Mouse (Mus musculus) embryonic facial prominence, embryonic 13.5 days (tissue): ENCODE results near the gene Kcnj11. TPM values are rescaled to one million over a fixed set of nuclear protein-coding genes. Genes with fewer than 3 reads are reported as not detected.

ENCODE experiments used
- ATAC-seq: fragments of 200-750 bp; cut with Nextera tagmentation; 2 replicates; pipeline ENCODE4 v1.8.0; 2017; ENCODE audit warnings: low read depth; ENCODE audit not compliant: insufficient number of reproducible peaks, insufficient read depth, low FRiP score, low TSS enrichment
- H3K27ac ChIP-seq: fragments of 300-500 bp; sonication (generic); 2 replicates; pipeline ENCODE4 v1.5.1; 2015; ENCODE audit warnings: moderate library complexity, mild to moderate bottlenecking, inconsistent platforms
- H3K27me3 ChIP-seq: fragments of 300-500 bp; sonication (generic); 2 replicates; pipeline ENCODE4 v1.6.1; 2015; ENCODE audit warnings: mild to moderate bottlenecking, inconsistent platforms
- H3K36me3 ChIP-seq: fragments of 300-500 bp; sonication (generic); 2 replicates; pipeline ENCODE4 v1.6.1; 2015; ENCODE audit warnings: mild to moderate bottlenecking, inconsistent platforms
- H3K4me1 ChIP-seq: fragments of 300-500 bp; sonication (generic); 2 replicates; pipeline ENCODE4 v1.6.1; 2015; ENCODE audit warnings: inconsistent platforms
- H3K4me2 ChIP-seq: fragments of 300-500 bp; sonication (generic); 2 replicates; pipeline ENCODE4 v1.6.1; 2015; ENCODE audit warnings: moderate library complexity, mild to moderate bottlenecking, inconsistent platforms
- H3K4me3 ChIP-seq: fragments of 300-500 bp; sonication (generic); 2 replicates; pipeline ENCODE4 v1.5.1; 2015; ENCODE audit warnings: mild to moderate bottlenecking, inconsistent platforms
- H3K9ac ChIP-seq: fragments of 300-500 bp; sonication (generic); 2 replicates; pipeline ENCODE4 v1.6.1; 2015; ENCODE audit warnings: mild to moderate bottlenecking, inconsistent platforms
- H3K9me3 ChIP-seq: fragments of 300-500 bp; sonication (generic); 2 replicates; pipeline ENCODE4 v1.6.1; 2016; ENCODE audit warnings: inconsistent platforms
- WGBS: fragments of 180-500 bp; shearing (Covaris S2); methylation state at CpG from one replicate; pipeline ENCODE4 v1.1.7; 2015; ENCODE audit warnings: mixed read lengths; 5-methylcytosine and 5-hydroxymethylcytosine counted together
- polyA plus RNA-seq: library from polyadenylated mRNA; unstranded; fragments of >200 nt; fragmentation: Nextera tagmentation; extraction: Ambion mirVana; gene quantifications from 2 replicates; pipeline ENCODE4 v1.2.1, GENCODE M21; 2015

Kcnj11 gene
- polyA plus RNA-seq, 1 experiment from 2014 or later, result 0.27 TPM

DNA sequence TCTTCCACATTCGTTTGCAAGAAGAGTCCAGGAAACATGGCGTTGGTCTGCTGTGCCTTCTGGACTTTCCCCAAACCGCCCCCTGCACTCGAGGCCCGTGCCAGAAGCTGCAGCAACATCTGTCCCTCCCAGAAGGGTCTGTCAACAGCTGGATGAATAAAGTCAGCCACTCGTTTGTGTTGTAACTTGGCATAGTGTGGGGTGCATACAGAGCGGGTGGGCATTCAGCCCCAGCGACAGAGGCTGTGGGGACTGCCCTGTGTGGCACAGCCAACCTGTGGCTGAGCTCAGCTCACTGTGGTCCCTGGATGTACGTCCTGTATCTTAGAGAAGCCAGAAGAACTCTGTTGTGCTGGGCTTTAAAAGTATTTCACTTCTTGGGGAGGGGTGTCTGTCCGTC is 16.5 kb downstream of the Kcnj11 start:
- 89% methylated on average over 10 of the region's 10 CpGs for WGBS
- ATAC-seq, result no peak
- peaks cover 59% of the 10 kb centered on the region for H3K36me3 ChIP-seq

DNA sequence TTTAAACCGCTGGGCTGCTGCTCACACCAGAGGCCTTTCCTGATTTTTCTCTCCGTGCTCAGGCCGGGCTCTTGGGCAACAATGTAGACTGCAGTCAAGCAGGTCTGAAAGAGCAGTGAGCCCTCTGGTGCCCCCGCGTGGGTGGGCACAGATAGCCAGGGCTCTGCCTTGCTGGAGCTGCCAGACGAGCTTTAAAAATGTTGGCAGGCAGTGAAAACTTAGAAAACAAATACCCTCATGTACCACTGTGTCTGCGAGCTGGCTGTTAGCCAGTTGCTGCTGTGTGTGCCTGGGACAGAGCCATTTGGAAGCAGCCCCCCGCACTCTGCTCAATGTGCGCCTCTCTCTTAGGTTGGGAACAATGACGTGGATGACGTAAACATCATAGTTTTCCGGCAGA is 22.9 kb downstream of the Kcnj11 start:
- no peak overlapping the region for H3K4me2 ChIP-seq
- H3K9ac ChIP-seq, result 0 out of 2 replicates have a peak overlapping the region, but pooled peaks have one; percentile 21
- no peak overlapping the region for H3K4me3 ChIP-seq
- no peaks in the 10 kb centered on the region for H3K9me3 ChIP-seq
- no peak for ATAC-seq
- H3K36me3 ChIP-seq, result peaks cover 96% of the 10 kb centered on the region
- no peak overlapping the region for H3K27ac ChIP-seq
- no peaks in the 10 kb centered on the region for H3K27me3 ChIP-seq
- no peaks in the 10 kb centered on the region for H3K4me1 ChIP-seq
- 91% methylated on average over 12 of the region's 12 CpGs for WGBS

More for the DNA sequence above, 16.5 kb downstream of the Kcnj11 start:
- no peak overlapping the region for H3K4me2 ChIP-seq
- H3K4me3 ChIP-seq, result no peak overlapping the region
- no peaks in the 10 kb centered on the region for H3K27me3 ChIP-seq
- no peak overlapping the region for H3K27ac ChIP-seq
- 0 out of 2 replicates have a peak, but pooled peaks cover 5% of the 10 kb centered on the region for H3K9me3 ChIP-seq
- no peak overlapping the region for H3K9ac ChIP-seq
- 0 out of 2 replicates have a peak, but pooled peaks cover 4% of the 10 kb centered on the region for H3K4me1 ChIP-seq

DNA sequence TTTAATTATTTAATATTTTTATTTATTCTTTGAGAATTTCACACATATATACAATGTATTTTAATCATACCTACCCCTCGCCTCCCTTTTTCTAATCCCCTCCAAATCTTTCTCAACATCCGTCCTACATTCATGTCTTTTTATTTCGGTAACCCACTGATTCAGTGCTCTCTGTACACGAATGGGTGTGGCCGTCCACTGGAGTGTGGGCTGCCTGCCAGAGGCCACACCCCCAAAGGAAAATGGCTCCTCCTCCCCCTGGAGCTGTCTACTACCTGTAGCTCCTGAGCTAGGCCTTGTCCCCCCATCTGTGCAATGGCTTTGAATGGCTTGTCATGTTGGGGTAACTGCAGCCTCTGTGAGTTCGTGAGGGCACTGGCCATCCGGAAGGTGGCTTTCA is 23.7 kb downstream of the Kcnj11 start:
- no peak for ATAC-seq
- no peak overlapping the region for H3K4me2 ChIP-seq
- H3K27ac ChIP-seq, result no peak overlapping the region
- H3K27me3 ChIP-seq, result no peaks in the 10 kb centered on the region
- no peak overlapping the region for H3K9ac ChIP-seq
- 83% methylated on average over 7 of the region's 7 CpGs for WGBS
- H3K4me3 ChIP-seq, result no peak overlapping the region
- H3K4me1 ChIP-seq, result no peaks in the 10 kb centered on the region
- H3K36me3 ChIP-seq, result peaks cover 96% of the 10 kb centered on the region
- H3K9me3 ChIP-seq, result no peaks in the 10 kb centered on the region

DNA sequence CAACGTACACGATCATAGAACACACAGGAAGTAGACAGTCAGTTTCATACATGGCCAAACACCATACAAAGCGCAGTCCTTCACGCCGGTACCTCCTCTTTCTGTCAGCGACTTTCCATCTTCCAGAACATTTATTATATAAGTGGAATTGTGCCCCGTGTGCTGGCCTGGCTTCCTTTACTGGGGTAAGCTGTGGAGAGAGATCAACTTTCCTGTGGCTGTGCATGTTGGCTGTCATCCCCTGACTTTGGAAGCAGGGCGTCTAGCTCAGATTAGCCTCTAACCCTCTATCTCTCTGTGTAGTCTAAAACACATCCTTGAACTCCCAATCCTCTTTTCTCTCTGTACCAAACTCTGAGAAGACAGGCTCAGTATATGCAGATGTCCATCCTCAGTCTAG is 31.7 kb downstream of the Kcnj11 start:
- H3K27ac ChIP-seq, result no peak overlapping the region
- no peaks in the 10 kb centered on the region for H3K9me3 ChIP-seq
- peaks cover 93% of the 10 kb centered on the region for H3K36me3 ChIP-seq
- 92% methylated on average over 8 of the region's 8 CpGs for WGBS
- H3K9ac ChIP-seq, result no peak overlapping the region
- H3K4me3 ChIP-seq, result no peak overlapping the region
- no peaks in the 10 kb centered on the region for H3K4me1 ChIP-seq
- no peak overlapping the region for H3K4me2 ChIP-seq
- ATAC-seq, result no peak
- H3K27me3 ChIP-seq, result no peaks in the 10 kb centered on the region

DNA sequence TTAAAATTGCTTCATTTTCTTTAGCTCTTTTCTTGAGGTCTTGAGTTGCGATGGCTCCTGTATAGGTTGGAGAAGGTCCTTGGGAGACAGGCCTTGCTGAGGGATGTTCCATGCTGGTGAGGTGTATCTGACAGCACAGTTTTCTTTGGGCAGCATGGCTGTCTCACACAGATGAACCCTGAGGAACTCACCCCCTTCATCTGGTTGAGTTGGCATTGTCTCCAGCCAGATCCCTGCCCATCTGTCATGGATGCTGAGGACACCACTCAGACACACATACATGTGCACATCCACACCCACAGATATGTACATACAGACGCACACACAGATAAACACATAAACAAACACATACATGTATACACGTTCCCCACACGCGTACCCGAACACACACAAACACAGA is 37.3 kb downstream of the Kcnj11 start:
- WGBS, result 93% methylated on average over 6 of the region's 6 CpGs
- peaks cover 93% of the 10 kb centered on the region for H3K36me3 ChIP-seq
- no peak for ATAC-seq

DNA sequence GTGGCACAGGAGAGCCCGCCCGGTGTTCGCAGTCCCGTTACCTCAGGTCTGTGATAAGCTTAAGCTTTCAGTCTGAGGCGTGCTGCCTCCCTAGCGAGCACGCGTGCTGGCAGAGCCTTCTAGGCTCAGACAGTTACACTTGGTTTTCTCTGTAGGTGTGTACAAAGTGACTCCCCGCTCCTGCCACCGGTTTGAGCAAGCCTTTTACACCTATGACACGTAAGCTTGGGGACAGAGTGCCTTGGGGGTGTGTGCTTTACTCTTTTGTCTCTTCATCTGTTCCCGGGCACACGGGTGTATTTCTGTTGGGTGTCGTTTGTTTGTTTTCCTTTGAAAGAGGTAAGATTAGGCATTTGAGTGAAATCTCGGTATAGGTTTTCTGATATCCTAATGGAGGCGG is 39.0 kb downstream of the Kcnj11 start:
- Histone ChIP-seq H3K27me3 (no peaks in the 10 kb centered on the region), H3K9ac (no peak overlapping the region), H3K4me1 (no peaks in the 10 kb centered on the region), H3K9me3 (no peaks in the 10 kb centered on the region), H3K36me3 (peaks cover 93% of the 10 kb centered on the region), H3K27ac (no peak overlapping the region), H3K4me2 (no peak overlapping the region), H3K4me3 (no peak overlapping the region)
- WGBS, result 93% methylated on average over 16 of the region's 16 CpGs
- ATAC-seq, result no peak

More for the DNA sequence above, 37.3 kb downstream of the Kcnj11 start:
- H3K27ac ChIP-seq, result no peak overlapping the region
- no peaks in the 10 kb centered on the region for H3K4me1 ChIP-seq
- H3K27me3 ChIP-seq, result no peaks in the 10 kb centered on the region
- H3K9ac ChIP-seq, result no peak overlapping the region
- no peak overlapping the region for H3K4me3 ChIP-seq
- no peak overlapping the region for H3K4me2 ChIP-seq
- no peaks in the 10 kb centered on the region for H3K9me3 ChIP-seq

DNA sequence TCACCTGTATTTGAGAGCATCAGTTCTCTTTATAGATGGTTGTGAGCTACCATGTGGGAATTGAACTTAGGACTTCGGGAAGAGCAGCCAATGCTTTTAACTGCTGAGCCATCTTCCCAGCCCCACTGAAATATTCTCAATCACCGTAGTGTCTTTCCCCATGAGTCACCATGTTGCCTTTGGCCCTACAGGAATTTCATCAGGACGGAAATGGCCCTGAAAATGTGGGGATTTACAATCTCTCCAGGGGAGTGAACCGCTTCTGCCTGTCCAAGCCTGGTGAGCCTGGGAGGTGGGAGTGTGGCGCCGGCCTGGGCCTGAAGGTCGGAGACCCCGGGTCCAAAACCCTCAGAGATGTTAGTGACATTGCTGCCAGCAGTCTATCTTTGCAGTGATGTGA is 39.9 kb downstream of the Kcnj11 start:
- Histone ChIP-seq H3K4me3 (no peak overlapping the region), H3K9me3 (no peaks in the 10 kb centered on the region), H3K9ac (no peak overlapping the region), H3K27ac (no peak overlapping the region), H3K27me3 (no peaks in the 10 kb centered on the region), H3K4me2 (no peak overlapping the region), H3K36me3 (peaks cover 92% of the 10 kb centered on the region), H3K4me1 (no peaks in the 10 kb centered on the region)
- no peak for ATAC-seq
- 92% methylated on average over 8 of the region's 8 CpGs for WGBS

DNA sequence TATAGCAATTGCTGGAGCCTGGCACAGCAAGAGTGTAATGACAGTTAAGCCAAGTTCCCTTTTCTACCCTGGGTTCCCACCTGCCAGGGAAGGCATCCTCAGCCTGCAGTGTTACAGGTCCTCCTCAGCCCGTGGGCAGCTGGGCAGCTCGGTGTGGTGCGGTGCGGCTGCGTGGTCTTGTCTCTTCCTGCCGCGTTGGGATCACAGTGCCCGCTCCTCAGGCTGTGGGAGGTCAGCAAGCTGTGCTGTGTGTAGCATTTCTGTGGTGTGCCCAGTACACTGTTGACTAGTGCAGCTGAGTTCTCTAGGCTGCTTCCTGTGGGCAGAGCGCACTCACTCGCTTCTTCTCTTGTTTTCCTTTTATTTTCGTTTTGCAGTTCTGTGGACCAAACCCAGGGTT is 41.7 kb downstream of the Kcnj11 start:
- H3K4me2 ChIP-seq, result no peak overlapping the region
- 92% methylated on average over 11 of the region's 11 CpGs for WGBS

DNA sequence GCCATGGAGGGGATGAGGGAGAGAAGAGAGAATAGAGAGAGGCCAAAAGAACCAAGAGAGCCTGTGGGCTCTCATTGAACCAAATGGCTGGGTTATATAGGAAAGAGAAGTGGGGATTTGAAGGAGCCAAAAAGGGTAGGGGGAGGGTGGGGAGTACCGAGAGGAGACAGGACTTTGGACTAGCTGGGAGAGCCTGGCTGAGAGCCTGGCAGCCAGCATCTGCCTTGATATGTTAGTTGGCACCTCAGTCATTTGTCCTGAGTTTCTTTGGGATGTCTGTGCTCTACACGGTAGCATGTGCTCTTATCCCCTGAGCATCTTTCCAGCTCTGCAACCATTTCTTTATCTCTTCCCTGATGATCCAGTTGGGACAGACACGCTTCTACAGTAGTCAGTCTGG is 47.0 kb downstream of the Kcnj11 start:
- Histone ChIP-seq H3K4me3 (no peak overlapping the region), H3K9me3 (no peaks in the 10 kb centered on the region), H3K36me3 (peaks cover 83% of the 10 kb centered on the region), H3K4me2 (no peak overlapping the region), H3K27me3 (no peaks in the 10 kb centered on the region), H3K9ac (no peak overlapping the region), H3K27ac (no peak overlapping the region), H3K4me1 (no peaks in the 10 kb centered on the region)
- ATAC-seq, result no peak
- WGBS, result 94% methylated on average over 3 of the region's 3 CpGs

More for the DNA sequence above, 41.7 kb downstream of the Kcnj11 start:
- peaks cover 95% of the 10 kb centered on the region for H3K36me3 ChIP-seq
- H3K9me3 ChIP-seq, result no peaks in the 10 kb centered on the region
- H3K9ac ChIP-seq, result no peak overlapping the region
- no peak overlapping the region for H3K4me3 ChIP-seq
- H3K27me3 ChIP-seq, result no peaks in the 10 kb centered on the region
- ATAC-seq, result no peak
- H3K4me1 ChIP-seq, result no peaks in the 10 kb centered on the region
- H3K27ac ChIP-seq, result no peak overlapping the region

DNA sequence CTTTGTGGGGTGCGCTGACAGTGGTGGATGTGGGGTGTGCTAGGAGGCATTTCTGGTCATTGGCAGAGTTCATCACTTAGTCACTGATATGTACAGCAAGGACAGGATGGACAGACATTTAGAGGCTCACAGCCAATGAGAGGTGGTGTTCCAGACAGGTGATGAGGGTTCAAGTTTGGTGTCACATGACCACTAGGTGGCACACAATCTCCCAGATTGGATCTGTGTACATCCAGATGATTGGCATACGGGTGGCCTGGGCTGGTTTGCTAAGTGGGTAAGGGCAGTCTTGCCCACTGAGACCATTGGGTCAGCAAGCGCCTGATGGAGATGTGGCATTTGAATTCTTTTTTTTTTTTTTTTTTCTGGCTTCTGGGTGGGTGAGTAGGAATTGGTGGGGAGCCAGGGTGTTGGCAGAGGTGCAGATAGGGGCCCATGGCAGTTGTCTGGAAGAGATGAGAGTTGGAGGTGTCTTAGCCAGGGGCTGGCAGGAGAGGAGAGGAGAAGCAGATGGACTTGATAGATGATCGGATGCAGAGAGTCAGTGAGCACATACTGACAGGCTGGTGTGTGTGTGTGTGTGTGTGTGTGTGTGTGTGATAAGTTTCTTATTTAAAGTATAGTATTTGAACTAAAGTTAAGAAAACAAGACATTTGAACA is 48.3 kb downstream of the Kcnj11 start:
- H3K36me3 ChIP-seq, result peaks cover 83% of the 10 kb centered on the region
- H3K4me1 ChIP-seq, result no peaks in the 10 kb centered on the region
- no peaks in the 10 kb centered on the region for H3K9me3 ChIP-seq
- no peak overlapping the region for H3K4me3 ChIP-seq
- no peak overlapping the region for H3K27ac ChIP-seq
- no peak overlapping the region for H3K9ac ChIP-seq
- ATAC-seq, result no peak
- WGBS, result 87% methylated on average over 4 of the region's 4 CpGs
- H3K4me2 ChIP-seq, result no peak overlapping the region
- no peaks in the 10 kb centered on the region for H3K27me3 ChIP-seq

DNA sequence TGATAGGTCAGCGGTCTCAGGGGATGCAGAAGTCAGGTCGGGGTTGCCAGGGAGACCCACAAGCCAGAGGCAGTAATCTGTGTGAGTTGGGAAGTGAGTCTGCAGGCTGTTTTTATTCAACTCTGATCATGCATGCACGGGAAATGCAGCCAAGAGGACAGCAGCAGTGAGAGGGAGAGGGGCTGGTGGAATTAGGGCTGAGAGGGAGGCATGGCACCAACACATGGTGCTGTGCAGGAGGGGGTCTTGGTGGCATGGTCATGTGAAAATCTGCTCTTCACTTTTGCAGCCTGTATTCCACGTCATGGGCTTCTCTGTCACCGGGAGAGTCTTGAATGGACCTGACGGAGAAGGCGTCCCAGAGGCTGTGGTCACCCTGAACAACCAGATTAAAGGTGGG is 50.6 kb downstream of the Kcnj11 start:
- no peak for ATAC-seq
- no peaks in the 10 kb centered on the region for H3K4me1 ChIP-seq
- 85% methylated on average over 7 of the region's 7 CpGs for WGBS
- H3K4me3 ChIP-seq, result no peak overlapping the region
- H3K36me3 ChIP-seq, result peaks cover 81% of the 10 kb centered on the region
- H3K27me3 ChIP-seq, result no peaks in the 10 kb centered on the region
- H3K27ac ChIP-seq, result no peak overlapping the region
- no peak overlapping the region for H3K9ac ChIP-seq
- no peak overlapping the region for H3K4me2 ChIP-seq
- no peaks in the 10 kb centered on the region for H3K9me3 ChIP-seq

DNA sequence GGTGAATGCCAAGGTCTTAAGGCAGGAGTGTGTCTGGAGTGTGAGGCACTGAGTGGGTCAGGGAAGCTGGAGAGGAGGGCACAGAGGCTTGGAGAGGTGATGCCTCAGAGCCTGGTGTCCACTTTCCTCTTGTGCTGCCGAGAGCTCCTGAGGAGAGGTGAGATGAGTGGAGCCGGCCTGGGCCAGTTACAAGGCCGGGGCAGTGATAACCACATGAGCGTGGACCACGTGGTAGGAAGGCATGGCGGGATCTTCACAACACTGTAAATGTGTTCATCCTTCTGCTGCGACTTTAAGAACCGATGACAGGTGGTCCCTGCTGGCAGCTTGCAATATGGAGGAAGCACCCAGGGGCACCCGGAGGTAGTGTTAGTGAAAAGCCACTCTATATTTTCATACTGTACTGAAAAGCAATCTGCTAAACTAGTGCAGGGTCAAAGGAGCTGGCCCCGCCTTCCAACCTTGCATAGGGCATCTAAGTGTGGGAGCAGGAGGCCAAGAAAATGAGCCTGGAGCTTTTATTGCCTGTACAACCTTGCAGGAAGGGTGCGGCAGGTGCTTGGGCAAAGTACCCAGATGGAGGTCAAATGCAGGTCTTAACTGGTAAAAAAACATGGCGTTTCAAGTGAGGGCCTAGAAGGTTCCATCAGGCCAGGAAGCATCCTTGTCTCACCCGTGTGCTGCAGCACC is 52.5 kb downstream of the Kcnj11 start:
- Histone ChIP-seq H3K4me3 (no peak overlapping the region), H3K36me3 (peaks cover 81% of the 10 kb centered on the region), H3K9ac (no peak overlapping the region), H3K27ac (no peak overlapping the region), H3K4me1 (no peaks in the 10 kb centered on the region), H3K27me3 (no peaks in the 10 kb centered on the region), H3K4me2 (no peak overlapping the region), H3K9me3 (no peaks in the 10 kb centered on the region)
- no peak for ATAC-seq
- 91% methylated on average over 13 of the region's 13 CpGs for WGBS
